9 mouse cellular contexts compared by ENCODE assay signal in genomic region chr15:79357974-79358690, GRCm38 (mm10). TPM values are rescaled to one million over a fixed set of nuclear protein-coding genes. Genes with fewer than 3 reads are reported as not detected.
DNase-seq lines count a peak whose midpoint lies in the region; ATAC-seq lines count a peak whose summit lies in the region.
"Had no signal": no experiment of that assay in that cellular context is flagged by ENCODE, and none has a peak within 500 bp of the region (broad histone marks: within the 10 kb centered on the region; RNA-seq: fewer than 3 reads in every experiment).

No protein-coding gene starts in this region.

- no peaks in the 10 kb centered on the region for H3K27me3 ChIP-seq in heart, embryonic 14.5 days (ENCODE audit: control insufficient read depth, insufficient read depth, low read length)
- no peaks in the 10 kb centered on the region for H3K27me3 ChIP-seq in heart, embryonic 16.5 days (ENCODE audit: control insufficient read depth, insufficient read depth, low read length)
- H3K27me3 ChIP-seq in limb, embryonic 10.5 days (ENCODE audit: low read depth, poor library complexity, severe bottlenecking): peaks cover 18% of the 10 kb centered on the region
- H3K27me3 ChIP-seq in neural tube, embryonic 13.5 days: peaks cover 17% of the 10 kb centered on the region
- H3K27me3 ChIP-seq: CH12.LX had no signal

- peak overlapping the region in 1 of 2 experiments; percentile 48; a peak in 1 of 4 replicates for H3K4me3 ChIP-seq in heart, embryonic 14.5 days (ENCODE audit: control insufficient read depth in 1 of 2, insufficient read depth in 1 of 2, low read depth in 1 of 2, low read length in 2 of 2)
- peak overlapping the region; percentile 53; the same call in 1 of the 2 replicates for H3K4me3 ChIP-seq in heart, embryonic 16.5 days (ENCODE audit: low read length)
- peak overlapping the region; percentile 58 for H3K4me3 ChIP-seq in limb, embryonic 10.5 days
- peak overlapping the region; percentile 44 for H3K4me3 ChIP-seq in neural tube, embryonic 13.5 days

- no peaks in the 10 kb centered on the region for H3K9me3 ChIP-seq in heart, embryonic 14.5 days (ENCODE audit: control insufficient read depth, low read length)
- H3K9me3 ChIP-seq in heart, embryonic 16.5 days (replicated peaks; ENCODE audit: control insufficient read depth, low read length): no peaks in the 10 kb centered on the region
- no peaks in the 10 kb centered on the region for H3K9me3 ChIP-seq in limb, embryonic 10.5 days (replicated peaks)
- H3K9me3 ChIP-seq in neural tube, embryonic 13.5 days: no peaks in the 10 kb centered on the region

- 37% methylated on average over 12 of the region's 12 CpGs for WGBS in heart, embryonic 14.5 days
- 40% methylated on average over 12 of the region's 12 CpGs for WGBS in heart, embryonic 16.5 days
- 45% methylated on average over 12 of the region's 12 CpGs for WGBS in limb, embryonic 10.5 days
- 45% methylated on average over 12 of the region's 12 CpGs for WGBS in neural tube, embryonic 13.5 days

- no peak for ATAC-seq in heart, embryonic 14.5 days (ENCODE audit: insufficient number of reproducible peaks, insufficient read depth, low FRiP score, low read depth)
- ATAC-seq in heart, embryonic 16.5 days (replicated peaks; ENCODE audit: extremely low read depth, insufficient read depth, low FRiP score): no peak
- ATAC-seq in neural tube, embryonic 13.5 days (ENCODE audit: low read depth): peak; percentile 5; the same call in 1 of the 2 replicates

- H3K9ac ChIP-seq in heart, embryonic 14.5 days (ENCODE audit: low read length): no peak overlapping the region
- peak overlapping the region; percentile 28 for H3K9ac ChIP-seq in heart, embryonic 16.5 days (ENCODE audit: low read length)
- H3K9ac ChIP-seq in neural tube, embryonic 13.5 days: 0 out of 2 replicates have a peak overlapping the region, but pooled peaks have one; percentile 70

- DNase-seq in heart, postnatal 36 days: no peak
- no peak for DNase-seq in limb, embryonic 10.5 days (ENCODE audit: low spot score)
- DNase-seq in spleen, adult 12 weeks (ENCODE audit: low spot score): no peak
- DNase-seq in cerebellum, adult 9-11 months: no peak
- no peak for DNase-seq in gastrocnemius, postnatal 14 days

- peak overlapping the region; percentile 99 for H3K4me2 ChIP-seq in heart, embryonic 14.5 days (ENCODE audit: low read length)
- H3K4me2 ChIP-seq in heart, embryonic 16.5 days (ENCODE audit: low read depth, low read length): peak overlapping the region; percentile 99
- H3K4me2 ChIP-seq in neural tube, embryonic 13.5 days: peak overlapping the region; percentile 98

- H3K4me1 ChIP-seq in heart, embryonic 14.5 days (ENCODE audit: control insufficient read depth in 2 of 2, insufficient read depth in 2 of 2, low read length in 2 of 2): peaks cover 37 to 51% of the 10 kb centered on the region in 2 experiments
- H3K4me1 ChIP-seq in heart, embryonic 16.5 days (ENCODE audit: control insufficient read depth, insufficient read depth, low read length): peaks cover 44% of the 10 kb centered on the region
- H3K4me1 ChIP-seq in limb, embryonic 10.5 days: peaks cover 46% of the 10 kb centered on the region
- H3K4me1 ChIP-seq in neural tube, embryonic 13.5 days (replicated peaks): peaks cover 24% of the 10 kb centered on the region

- intact Hi-C loops in heart, postnatal 36 days (cut with DNase I): no loop called here
- intact Hi-C loops in gastrocnemius, postnatal 14 days (cut with DNase I; ENCODE audit: low total_unique reads): no loop called here

- H3K36me3 ChIP-seq in heart, embryonic 14.5 days (ENCODE audit: control insufficient read depth, insufficient read depth, low read length): peaks cover 22% of the 10 kb centered on the region
- H3K36me3 ChIP-seq in heart, embryonic 16.5 days (ENCODE audit: control insufficient read depth, insufficient read depth): peaks cover 12% of the 10 kb centered on the region; the same call in 1 of the 2 replicates
- peaks cover 30% of the 10 kb centered on the region for H3K36me3 ChIP-seq in limb, embryonic 10.5 days
- peaks cover 24% of the 10 kb centered on the region for H3K36me3 ChIP-seq in neural tube, embryonic 13.5 days

- peak overlapping the region; percentile 6 to 71; a peak in 3 of 4 replicates for H3K27ac ChIP-seq in heart, embryonic 14.5 days (replicated peaks in 1 of 2; ENCODE audit: control insufficient read depth in 1 of 2, insufficient read depth in 1 of 2, low read depth in 2 of 2, low read length in 2 of 2)
- H3K27ac ChIP-seq in heart, embryonic 16.5 days (ENCODE audit: low read length): peak overlapping the region; percentile 77
- H3K27ac ChIP-seq in limb, embryonic 10.5 days: peak overlapping the region; percentile 76; the same call in 1 of the 2 replicates
- peak overlapping the region; percentile 23; the same call in 1 of the 2 replicates for H3K27ac ChIP-seq in neural tube, embryonic 13.5 days (replicated peaks)

RNA-seq across cellular contexts. Expression of gene Maff, which starts 11.7 kb away (rescaled TPM):
- polyA plus RNA-seq in heart, embryonic 14.5 days (2014; fragmentation: Nextera tagmentation; extraction: Ambion mirVana): 2.2 and 3.5 TPM in 2 replicates
- 10 to 100 TPM in 1 of 2 experiments, 1 to 10 TPM in 1; 9.0 to 10.5 TPM for total RNA-seq in heart, postnatal 36 days (2021)
- polyA plus RNA-seq in heart, embryonic 16.5 days (2015; fragmentation: Nextera tagmentation; extraction: Ambion mirVana): 3.9 and 4.1 TPM in 2 replicates
- 1.2 and 1.5 TPM in 2 replicates for polyA plus RNA-seq in limb, embryonic 10.5 days (2016; fragmentation: Nextera tagmentation; extraction: Ambion mirVana)
- 0.77 and 1.2 TPM in 2 replicates for polyA plus RNA-seq in neural tube, embryonic 13.5 days (2015; fragmentation: Nextera tagmentation; extraction: Ambion mirVana)
- total RNA-seq in gastrocnemius, postnatal 14 days (2021): 1 to 10 TPM; 1.4 to 2.7 TPM

RNA-seq across cellular contexts. Expression of gene Pla2g6, which starts 29.9 kb away (rescaled TPM):
- 10.9 and 11.7 TPM in 2 replicates for polyA plus RNA-seq in heart, embryonic 14.5 days (2014; fragmentation: Nextera tagmentation; extraction: Ambion mirVana)
- 1 to 10 TPM; 8.1 to 8.7 TPM for total RNA-seq in heart, postnatal 36 days (2021)
- 12.1 and 13.7 TPM in 2 replicates for polyA plus RNA-seq in heart, embryonic 16.5 days (2015; fragmentation: Nextera tagmentation; extraction: Ambion mirVana)
- polyA plus RNA-seq in limb, embryonic 10.5 days (2016; fragmentation: Nextera tagmentation; extraction: Ambion mirVana): 17.0 and 18.2 TPM in 2 replicates
- polyA plus RNA-seq in neural tube, embryonic 13.5 days (2015; fragmentation: Nextera tagmentation; extraction: Ambion mirVana): 33.3 and 34.1 TPM in 2 replicates
- 1 to 10 TPM; 9.0 to 9.8 TPM for total RNA-seq in gastrocnemius, postnatal 14 days (2021)

RNA-seq across cellular contexts. Expression of gene Tmem184b, which starts 45.2 kb away (rescaled TPM):
- 56.1 and 60.6 TPM in 2 replicates for polyA plus RNA-seq in heart, embryonic 14.5 days (2014; fragmentation: Nextera tagmentation; extraction: Ambion mirVana)
- total RNA-seq in heart, postnatal 36 days (2021): 10 to 100 TPM; 37.0 to 43.0 TPM
- polyA plus RNA-seq in heart, embryonic 16.5 days (2015; fragmentation: Nextera tagmentation; extraction: Ambion mirVana): 71.7 and 75.2 TPM in 2 replicates
- polyA plus RNA-seq in limb, embryonic 10.5 days (2016; fragmentation: Nextera tagmentation; extraction: Ambion mirVana): 63.5 and 74.8 TPM in 2 replicates
- polyA plus RNA-seq in neural tube, embryonic 13.5 days (2015; fragmentation: Nextera tagmentation; extraction: Ambion mirVana): 42.0 and 45.8 TPM in 2 replicates
- 10 to 100 TPM; 31.5 to 32.6 TPM for total RNA-seq in gastrocnemius, postnatal 14 days (2021)

Comparison
In these comparisons a context has a peak if more than half of its experiments do, and no peak if none do; other contexts are left out.
1. H3K27ac ChIP-seq: peak in every context shown above with its lines; median percentile 77 in heart, embryonic 16.5 days; 76 in limb, embryonic 10.5 days; 38 in heart, embryonic 14.5 days; 23 in neural tube, embryonic 13.5 days.